Mouse (Mus musculus) myocyte (in vitro differentiated cells): ENCODE data around the gene Mettl21a. TPM values are rescaled to one million over a fixed set of nuclear protein-coding genes. Genes with fewer than 3 reads are reported as not detected.
A peak's percentile ranks its signal among the peaks of the same experiment; 100 is the strongest.

Experiments used
- H3K27me3 ChIP-seq: one replicate; pipeline ENCODE4 v1.6.1; 2011; ENCODE audit not compliant: control insufficient read depth, insufficient read depth, insufficient read length
- H3K36me3 ChIP-seq: one replicate; pipeline ENCODE4 v1.6.1; 2011; ENCODE audit not compliant: control insufficient read depth, insufficient read depth
- H3K4me2 ChIP-seq: one replicate; pipeline ENCODE4 v1.6.1; 2011; ENCODE audit warnings: low read depth, control low read depth
- H3K4me3 ChIP-seq: one replicate; pipeline ENCODE4 v1.5.1; 2011; ENCODE audit warnings: mild to moderate bottlenecking, control low read depth, moderate library complexity
- H3K79me2 ChIP-seq: one replicate; pipeline ENCODE4 v1.6.1; 2011; ENCODE audit not compliant: control insufficient read depth, insufficient read depth
- H3ac ChIP-seq: one replicate; pipeline ENCODE4 v1.6.1; 2011; ENCODE audit not compliant: control insufficient read depth, insufficient read length
- CEBPB ChIP-seq: IDR thresholded peaks from 2 replicates; pipeline ENCODE4 v1.6.1; 2011; ENCODE audit warnings: mild to moderate bottlenecking, moderate library complexity; ENCODE audit not compliant: poor library complexity, insufficient read depth, severe bottlenecking
- E2F4 ChIP-seq: IDR thresholded peaks from one replicate; pipeline ENCODE4 v1.6.1; 2011; ENCODE audit warnings: mild to moderate bottlenecking, control low read depth, moderate library complexity; ENCODE audit not compliant: insufficient read depth
- MAX ChIP-seq: IDR thresholded peaks from one replicate; pipeline ENCODE4 v1.6.1; 2011; ENCODE audit warnings: low read depth, mild to moderate bottlenecking, control low read depth
- MYOD1 ChIP-seq, 3 experiments: IDR thresholded peaks; one replicate each; pipeline ENCODE4 v1.6.1; 2011; ENCODE audit warnings: control low read depth in 2 of 3, low read depth in 2 of 3, mild to moderate bottlenecking in 2 of 3, moderate library complexity in 1 of 3; ENCODE audit not compliant: insufficient read length in 2 of 3, control insufficient read depth in 1 of 3
- MYOG ChIP-seq, 3 experiments: IDR thresholded peaks; one replicate each; pipeline ENCODE4 v1.6.1; 2011; ENCODE audit warnings: control low read depth in 2 of 3, low read depth in 2 of 3, mild to moderate bottlenecking in 2 of 3; ENCODE audit not compliant: insufficient read length in 2 of 3, control insufficient read depth in 1 of 3, insufficient read depth in 1 of 3
- POLR2A ChIP-seq: IDR thresholded peaks from one replicate; pipeline ENCODE4 v1.6.1; 2011; ENCODE audit warnings: low read depth, mild to moderate bottlenecking, control low read depth, moderate library complexity; ENCODE audit not compliant: insufficient read length
- POLR2AphosphoS2 ChIP-seq: IDR thresholded peaks from one replicate; pipeline ENCODE4 v1.6.1; 2011; ENCODE audit warnings: low read depth, control low read depth; ENCODE audit not compliant: insufficient read length
- REST ChIP-seq: IDR thresholded peaks from one replicate; pipeline ENCODE4 v1.6.1; 2011; ENCODE audit warnings: mild to moderate bottlenecking, control low read depth, moderate library complexity; ENCODE audit not compliant: insufficient read depth, insufficient read length
- SRF ChIP-seq: IDR thresholded peaks from one replicate; pipeline ENCODE4 v1.6.1; 2011; ENCODE audit warnings: low read depth; ENCODE audit not compliant: control insufficient read depth, insufficient read length
- TCF12 ChIP-seq: IDR thresholded peaks from one replicate; pipeline ENCODE4 v1.6.1; 2011; ENCODE audit warnings: mild to moderate bottlenecking, control low read depth; ENCODE audit not compliant: poor library complexity, insufficient read depth, severe bottlenecking
- TCF3 ChIP-seq: IDR thresholded peaks from one replicate; pipeline ENCODE4 v1.6.1; 2011; ENCODE audit warnings: low read depth, control low read depth; ENCODE audit not compliant: insufficient read length
- USF1 ChIP-seq: IDR thresholded peaks from one replicate; pipeline ENCODE4 v1.6.1; 2011; ENCODE audit warnings: low read depth, mild to moderate bottlenecking, control low read depth, moderate library complexity
- polyA plus RNA-seq: library from polyadenylated mRNA; unstranded; fragments of >200 nt; fragmentation: generic; extraction: Trizol; gene quantifications from one replicate; pipeline ENCODE4 v1.2.1, GENCODE M21; 2012; ENCODE audit warnings: missing spikeins

Gene Mettl21a
- polyA plus RNA-seq, 1 experiment, result 26.5 TPM

- Histone ChIP-seq H3K4me2 (peak overlapping the region; percentile 51), H3K4me3 (no peak overlapping the region), H3K79me2 (no peaks in the 10 kb centered on the region), H3K36me3 (no peaks in the 10 kb centered on the region), H3K27me3 (no peaks in the 10 kb centered on the region), H3ac (no peak overlapping the region)
- TF ChIP-seq MAX (no peak), MYOG (IDR thresholded peaks at IDR 0.05; ENCODE audit: control insufficient read depth in 1 of 3, insufficient read depth in 1 of 3, insufficient read length in 2 of 3, low read depth in 2 of 3) (peak; percentile 40 to 81 (median 70)), USF1 (no peak), POLR2AphosphoS2 (no peak), TCF3 (no peak), E2F4 (no peak), TCF12 (no peak), SRF (peak; percentile 12), MYOD1 (IDR thresholded peaks at IDR 0.05; ENCODE audit: control insufficient read depth in 1 of 3, insufficient read length in 2 of 3, low read depth in 2 of 3) (peak in 2 of 3 experiments; percentile 68 to 92), REST (peak; percentile 73), CEBPB (no peak), POLR2A (no peak)
Measured at GRCm38 (mm10) chr1:64623558-64624435, 6.8 kb upstream of the Mettl21a start.

- Histone ChIP-seq H3K36me3 (no peaks in the 10 kb centered on the region), H3K79me2 (no peaks in the 10 kb centered on the region), H3K4me3 (no peak overlapping the region), H3K27me3 (no peaks in the 10 kb centered on the region), H3ac (no peak overlapping the region), H3K4me2 (no peak overlapping the region)
- no peak for TF ChIP-seq MYOG (IDR thresholded peaks at IDR 0.05; ENCODE audit: control insufficient read depth in 1 of 3, insufficient read depth in 1 of 3, insufficient read length in 2 of 3, low read depth in 2 of 3)
- no peak for TF ChIP-seq CEBPB
- TF ChIP-seq POLR2A, result no peak
Measured at GRCm38 (mm10) chr1:64621116-64621515, 4.1 kb upstream of the Mettl21a start.

- no peak for TF ChIP-seq CEBPB
- H3K4me3 ChIP-seq, result peak overlapping the region; percentile 80
- no peak overlapping the region for H3ac ChIP-seq
- H3K4me2 ChIP-seq, result peak overlapping the region; percentile 88
- H3K27me3 ChIP-seq, result no peaks in the 10 kb centered on the region
- no peaks in the 10 kb centered on the region for H3K36me3 ChIP-seq
- peaks cover 13% of the 10 kb centered on the region for H3K79me2 ChIP-seq
Measured at GRCm38 (mm10) chr1:64618226-64618625, 1.2 kb upstream of the Mettl21a start.

GRCm38 (mm10) chr1:64617715-64617984 lies 608 bp upstream of the Mettl21a start:
- Histone ChIP-seq H3K4me3 (peak overlapping the region; percentile 80), H3K79me2 (peaks cover 19% of the 10 kb centered on the region), H3ac (peak overlapping the region; percentile 74)

DNA sequence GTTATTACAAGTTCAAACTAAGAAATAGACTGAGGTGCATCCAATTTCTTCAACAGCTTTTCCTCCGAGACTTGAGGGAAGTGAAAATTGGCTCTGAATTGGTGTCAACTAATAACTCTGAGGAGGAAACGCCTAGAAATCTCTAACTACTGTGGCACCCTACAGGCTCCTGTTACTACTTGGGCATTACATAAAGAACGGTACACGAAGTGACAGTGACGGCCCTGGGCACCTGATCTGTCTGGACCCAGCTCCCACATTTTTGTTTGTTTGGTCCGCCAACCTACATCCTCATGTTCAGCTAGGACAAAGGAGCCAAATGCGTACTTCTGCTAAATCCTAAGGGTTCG lies 536 bp downstream of the Mettl21a start:
- TF ChIP-seq POLR2AphosphoS2, result no peak
- TF ChIP-seq USF1, result no peak
- no peak for TF ChIP-seq MYOG (IDR thresholded peaks at IDR 0.05; ENCODE audit: control insufficient read depth in 1 of 3, insufficient read depth in 1 of 3, insufficient read length in 2 of 3, low read depth in 2 of 3)
- no peak for TF ChIP-seq POLR2A
- TF ChIP-seq MYOD1 (IDR thresholded peaks at IDR 0.05; ENCODE audit: control insufficient read depth in 1 of 3, insufficient read length in 2 of 3, low read depth in 2 of 3), result peak in 1 of 3 experiments; percentile 12
- no peak for TF ChIP-seq TCF12
- peak overlapping the region; percentile 80 for H3K4me3 ChIP-seq
- H3K4me2 ChIP-seq, result peak overlapping the region; percentile 94
- no peaks in the 10 kb centered on the region for H3K36me3 ChIP-seq
- H3K27me3 ChIP-seq, result no peaks in the 10 kb centered on the region
- peaks cover 29% of the 10 kb centered on the region for H3K79me2 ChIP-seq
- H3ac ChIP-seq, result peak overlapping the region; percentile 74

More at GRCm38 (mm10) chr1:64617715-64617984, 608 bp upstream of the Mettl21a start:
- Histone ChIP-seq H3K4me2 (peak overlapping the region; percentile 88), H3K36me3 (no peaks in the 10 kb centered on the region), H3K27me3 (no peaks in the 10 kb centered on the region)
- TF ChIP-seq REST (no peak), MYOD1 (IDR thresholded peaks at IDR 0.05; ENCODE audit: control insufficient read depth in 1 of 3, insufficient read length in 2 of 3, low read depth in 2 of 3) (peak in 2 of 3 experiments; percentile 53 to 71), POLR2A (no peak), MYOG (IDR thresholded peaks at IDR 0.05; ENCODE audit: control insufficient read depth in 1 of 3, insufficient read depth in 1 of 3, insufficient read length in 2 of 3, low read depth in 2 of 3) (peak in 2 of 3 experiments; percentile 56 to 78)
